Mouse (Mus musculus): Measurements from ENCODE around the gene Aatk.

The Aatk gene

DNA sequence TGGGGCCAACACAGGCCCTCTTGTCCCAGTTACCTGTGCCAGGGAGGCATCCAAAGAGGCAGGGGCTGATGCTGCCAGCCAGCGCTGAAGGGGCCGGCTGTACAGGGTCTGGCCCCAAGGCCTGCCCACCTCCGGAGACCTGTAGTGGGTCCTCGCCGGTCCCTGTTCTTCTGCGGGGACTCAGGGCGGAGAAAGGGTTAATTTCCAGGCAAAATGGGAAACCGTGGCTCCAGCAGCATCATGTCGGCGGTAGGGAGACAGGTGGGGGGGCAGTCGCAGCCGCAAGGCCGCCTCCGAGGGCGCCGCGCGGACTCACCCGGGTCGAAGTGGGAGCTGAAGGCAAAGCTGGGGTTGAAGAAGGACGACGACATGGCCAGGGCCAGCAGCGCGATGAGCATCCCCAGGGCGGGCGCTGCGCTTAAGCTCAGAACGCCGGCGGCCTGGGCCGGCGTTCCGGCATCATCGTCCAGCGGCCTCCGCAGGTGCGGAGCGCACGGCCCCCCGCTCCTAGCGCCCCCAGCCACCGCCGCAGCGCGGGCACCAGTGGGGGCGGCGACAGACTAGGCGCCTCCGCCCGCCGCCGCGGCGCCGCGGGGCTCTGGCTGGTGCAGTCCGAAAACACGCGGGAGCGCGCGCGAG lies at the start of gene Aatk:
Gene Aatk, minus strand, starts transcription at position 615 of the 639 bp plus-strand sequence.
- peak; percentile 60 for DNase-seq

DNA sequence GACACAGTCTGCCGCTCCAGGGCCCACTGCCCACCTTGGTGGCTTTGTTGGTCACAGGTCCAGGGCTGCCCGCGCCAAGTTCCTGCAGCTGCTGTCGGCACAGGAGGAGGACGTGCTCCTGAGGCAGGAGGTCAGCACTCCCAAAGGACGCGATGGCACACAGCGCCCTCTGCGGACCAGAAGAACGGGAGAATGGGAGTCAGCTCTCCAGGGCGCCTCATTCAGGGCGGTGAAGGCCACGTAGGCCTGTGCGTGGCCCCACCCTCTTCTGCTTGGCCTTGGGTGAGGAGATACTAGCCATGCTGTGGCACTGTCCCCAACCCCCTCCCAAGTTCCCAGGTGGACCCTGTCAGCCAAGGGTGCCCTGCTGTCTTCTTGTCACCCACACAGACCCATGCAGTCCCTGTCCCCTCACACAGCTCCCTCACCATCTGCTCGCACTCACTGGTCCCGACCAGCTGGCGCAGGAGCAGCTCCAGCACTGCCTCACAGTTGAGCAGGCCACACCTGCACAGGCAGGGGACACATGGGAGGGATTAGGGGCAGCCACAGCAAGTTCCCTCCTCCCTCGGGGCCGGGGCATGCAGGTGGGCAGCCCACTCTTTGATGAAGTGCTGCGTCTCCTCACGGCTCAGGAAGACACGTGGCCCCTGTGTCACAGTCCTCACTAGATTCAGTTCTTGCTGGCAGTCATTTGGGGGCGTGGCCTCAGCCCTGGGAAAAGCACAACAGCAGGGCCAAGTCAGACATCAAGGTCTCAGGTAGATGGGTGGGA lies 46.0 kb upstream of the Aatk start:
- DNase-seq = no peak

DNA sequence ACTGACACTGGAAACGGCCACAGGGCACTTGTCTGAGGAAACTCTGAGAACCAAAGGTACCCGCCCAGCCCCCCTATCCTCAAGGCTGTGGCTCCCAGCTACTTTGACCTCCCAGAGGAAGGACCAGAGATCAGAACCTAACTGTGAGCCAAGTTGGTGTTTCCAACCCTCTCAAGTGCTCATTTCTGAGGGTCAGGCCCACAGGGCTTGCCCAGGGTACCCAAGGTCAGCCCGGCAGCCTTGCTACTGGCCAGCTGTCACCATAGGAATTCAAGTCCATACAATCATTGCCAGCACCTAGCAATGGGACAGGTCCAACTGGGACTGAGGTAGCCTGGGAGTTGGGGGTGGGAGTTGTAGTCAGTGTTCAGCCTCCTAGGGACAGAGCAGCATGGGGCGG lies 43.7 kb upstream of the Aatk start:
- DNase-seq = no peak

GRCm38 (mm10) chr11:120086702-120087152 lies 39.8 kb upstream of the Aatk start, which contains the start of gene Cep131:
Gene Cep131, minus strand, starts transcription at chr11:120086827.
- peak; percentile 99 for DNase-seq

DNA sequence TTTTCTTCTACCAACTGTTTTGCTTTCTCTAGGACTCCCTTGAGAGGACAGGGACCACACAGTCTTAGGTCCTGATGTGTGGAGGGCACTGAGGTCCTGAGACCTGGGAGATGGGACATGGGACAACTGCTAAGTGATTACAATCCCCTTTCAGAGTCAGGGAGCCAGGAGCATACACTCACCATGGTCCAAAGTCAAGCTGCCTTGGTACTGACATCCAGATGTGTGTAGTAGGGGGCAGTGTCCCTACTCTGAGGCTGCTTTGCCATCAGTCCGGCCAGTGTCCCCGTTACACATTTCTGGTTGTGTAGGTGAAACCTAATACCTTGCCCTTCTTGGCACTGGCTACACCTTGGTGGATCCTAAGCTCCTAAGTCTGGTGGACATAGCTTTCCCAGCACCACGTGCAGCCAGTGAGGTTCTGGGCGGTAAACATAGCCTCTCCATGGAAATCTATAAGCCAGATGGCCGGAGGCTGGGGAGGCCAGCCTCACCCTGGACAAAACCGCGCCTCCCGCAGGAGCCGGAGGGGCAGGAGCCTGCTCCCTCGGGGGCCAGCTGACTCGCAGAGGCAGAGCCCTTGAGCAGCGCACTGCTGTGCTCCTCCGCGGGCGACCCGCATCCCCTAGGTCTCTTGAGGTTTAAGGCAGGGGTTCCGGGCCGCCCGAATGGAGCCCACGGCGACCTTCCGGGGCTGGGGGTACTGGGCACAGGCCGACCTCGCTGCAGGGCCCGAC lies 39.1 kb upstream of the Aatk start:
- DNase-seq = peak; percentile 64

DNA sequence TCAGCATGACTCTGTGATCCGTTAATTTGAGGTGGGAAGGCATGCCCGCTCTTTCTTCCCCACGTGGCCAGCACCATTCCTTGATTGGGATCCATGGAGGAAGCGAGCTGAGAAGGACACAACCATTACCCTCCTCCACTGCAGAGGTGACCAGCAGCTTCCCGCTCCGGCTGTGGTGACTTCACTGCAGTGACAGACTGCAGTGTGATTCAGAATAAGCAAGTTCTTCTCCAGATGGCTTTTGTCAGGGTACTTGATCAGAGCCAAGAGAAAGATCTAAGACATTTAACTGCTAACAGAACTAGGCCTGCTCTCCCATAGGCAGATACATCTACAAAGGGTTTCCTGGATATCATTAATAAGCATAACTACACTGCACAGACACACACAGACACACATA lies 33.3 kb upstream of the Aatk start:
- no peak for DNase-seq

GRCm38 (mm10) chr11:120076191-120076590 lies 29.2 kb upstream of the Aatk start:
- no peak for DNase-seq

DNA sequence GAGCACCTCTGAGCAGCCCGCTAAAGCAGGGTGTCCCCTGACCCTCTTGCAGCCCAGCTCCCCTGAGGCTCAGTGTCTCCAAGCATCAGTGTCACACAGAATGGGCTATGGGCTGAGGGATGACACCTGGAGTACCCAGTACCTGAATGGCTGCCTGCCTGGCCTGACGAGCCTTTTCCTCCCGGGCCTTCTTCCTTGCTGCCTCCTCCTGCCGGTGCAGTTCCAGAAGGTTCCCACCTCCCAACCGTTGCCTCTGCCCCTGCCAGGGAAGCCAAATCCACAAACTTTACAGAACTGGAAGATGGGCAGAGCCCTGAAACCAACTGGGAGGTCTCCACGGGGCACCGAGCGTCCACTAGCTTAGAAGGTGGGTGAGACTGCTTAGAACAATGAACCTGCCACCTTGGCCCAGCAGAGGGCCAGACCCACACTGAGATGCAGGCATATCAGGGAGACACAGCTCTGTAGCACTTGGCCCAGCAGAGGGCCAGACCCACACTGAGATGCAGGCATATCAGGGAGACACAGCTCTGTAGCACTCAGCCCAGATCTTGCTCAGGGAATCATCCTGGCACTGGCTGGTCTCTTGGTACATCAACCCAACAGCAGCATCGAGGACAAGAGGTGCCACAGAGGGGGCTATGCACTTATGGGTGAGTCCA lies 26.1 kb upstream of the Aatk start:
- no peak for DNase-seq

- no peak for DNase-seq
Measured at GRCm38 (mm10) chr11:120071731-120072320, 24.9 kb upstream of the Aatk start.

- peak; percentile 42 for DNase-seq
Measured at GRCm38 (mm10) chr11:120071065-120071464, 24.1 kb upstream of the Aatk start.

- DNase-seq = no peak
Measured at GRCm38 (mm10) chr11:120070286-120070930, 23.4 kb upstream of the Aatk start.

DNA sequence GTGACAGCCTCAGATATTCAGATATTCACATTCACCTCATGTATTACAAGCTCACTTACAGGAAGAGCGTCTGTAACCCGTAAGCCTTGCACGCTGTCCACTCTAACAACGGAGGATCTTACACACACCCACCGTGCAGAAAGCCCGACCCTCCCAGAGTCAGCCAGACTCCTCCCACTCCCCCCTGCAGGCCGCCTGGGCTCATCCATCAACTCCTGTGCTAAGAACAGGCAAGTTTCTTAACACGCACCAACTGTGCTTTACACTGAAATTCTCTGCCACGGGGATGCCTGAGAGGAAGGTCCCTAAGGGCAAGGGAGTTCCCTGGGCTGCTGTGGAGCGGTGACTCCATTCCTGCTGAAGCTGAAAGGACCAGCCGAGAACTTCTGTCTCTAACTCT lies 22.3 kb upstream of the Aatk start:
- no peak for DNase-seq

DNA sequence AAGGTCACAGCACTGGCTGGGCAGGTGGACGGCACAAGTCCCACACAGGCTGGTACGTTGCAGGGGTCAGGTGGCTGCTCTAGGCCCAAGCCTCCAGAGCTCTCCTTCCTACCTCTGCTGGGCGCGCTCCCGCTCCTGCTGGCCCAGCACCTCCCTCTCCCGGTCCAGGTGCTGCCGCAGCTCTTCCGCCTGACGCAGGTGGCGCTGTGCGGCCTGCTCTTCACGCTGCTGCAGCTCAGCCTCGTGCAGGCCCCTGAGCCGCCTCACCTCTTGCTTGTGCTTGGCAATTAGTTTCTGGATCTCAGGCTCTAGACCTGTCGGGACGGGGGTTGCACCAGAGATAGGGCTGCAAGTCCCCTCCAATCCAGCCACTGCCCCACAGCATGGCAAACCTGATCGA lies 20.9 kb upstream of the Aatk start:
- DNase-seq = no peak

GRCm38 (mm10) chr11:120065291-120065690 lies 18.3 kb upstream of the Aatk start:
- DNase-seq = peak; percentile 65

- no peak for DNase-seq
Measured at GRCm38 (mm10) chr11:120064668-120065040, 17.7 kb upstream of the Aatk start.

DNA sequence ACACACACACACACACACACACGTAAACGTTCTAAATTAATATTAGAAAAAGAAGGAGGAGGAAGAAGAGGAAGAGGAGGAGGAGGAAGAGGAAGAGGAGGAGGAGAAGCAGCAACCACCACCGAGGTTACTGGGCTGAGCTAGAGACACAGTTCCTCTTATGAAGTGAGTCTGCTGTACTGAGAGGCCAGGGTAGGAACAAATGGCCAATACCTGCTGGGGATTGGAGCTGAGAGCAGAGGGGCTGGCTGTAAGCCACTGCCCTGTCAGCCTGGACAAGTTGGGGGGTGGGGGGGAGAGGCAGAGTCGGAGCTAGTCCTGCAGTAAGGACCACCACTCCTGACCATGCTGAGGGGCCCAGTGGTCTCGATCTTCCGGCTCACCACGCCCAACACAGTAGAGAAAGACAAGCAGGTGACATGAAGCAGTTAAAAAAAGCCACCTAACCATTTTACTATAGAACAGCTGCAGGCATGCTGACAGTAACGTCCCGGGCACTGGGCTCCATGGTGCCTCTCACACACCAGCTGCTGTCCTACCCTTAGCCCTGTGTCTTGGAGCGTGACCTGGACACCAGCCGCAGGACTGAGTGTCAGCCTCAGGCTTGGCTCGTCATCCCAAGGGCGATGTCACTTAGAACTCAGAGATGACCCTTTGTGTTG lies 17.2 kb upstream of the Aatk start:
- no peak for DNase-seq

- no peak for DNase-seq
Measured at GRCm38 (mm10) chr11:120063326-120063725, 16.4 kb upstream of the Aatk start.

GRCm38 (mm10) chr11:120060634-120061033 lies 13.7 kb upstream of the Aatk start:
- DNase-seq = no peak

DNA sequence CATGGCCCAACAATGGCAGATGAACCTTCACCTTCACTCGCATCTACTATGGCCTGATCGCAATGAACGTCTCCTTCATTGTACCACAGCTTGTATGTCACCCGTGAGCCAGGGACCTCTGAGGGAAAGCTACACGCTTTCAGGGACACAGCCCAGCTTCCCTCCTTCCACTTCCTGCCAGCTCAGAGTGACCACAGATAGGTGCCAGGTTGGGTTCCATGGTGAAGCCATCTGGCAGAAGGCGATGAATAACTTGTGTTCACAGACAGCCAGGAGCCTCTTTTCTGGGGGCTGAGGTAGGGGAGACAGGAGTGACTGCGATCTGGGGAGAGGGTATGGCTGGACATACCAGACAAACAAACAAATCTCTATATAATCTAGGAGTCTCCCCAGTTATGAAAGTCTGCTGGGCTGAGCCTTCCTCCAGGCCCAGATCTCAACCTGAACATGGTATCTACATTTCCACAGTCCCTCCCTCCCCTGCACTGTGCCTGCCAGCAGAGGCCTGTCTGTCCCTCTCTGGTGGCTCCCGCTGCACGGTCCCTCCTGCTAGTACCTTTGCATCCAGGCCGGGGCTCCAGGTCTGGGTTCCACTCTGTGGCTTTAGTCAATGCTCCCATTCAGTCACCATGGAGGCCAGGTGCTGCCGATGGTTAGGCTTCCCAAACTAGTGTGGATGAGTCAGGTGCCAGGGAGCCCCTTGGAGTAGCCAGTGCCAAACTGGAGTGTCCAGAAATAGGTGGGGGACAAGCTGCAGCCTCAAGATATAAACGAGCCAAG lies 9.2 kb upstream of the Aatk start:
- no peak for DNase-seq

- no peak for DNase-seq
Measured at GRCm38 (mm10) chr11:120053846-120054245, 6.9 kb upstream of the Aatk start.

- DNase-seq = no peak
Measured at GRCm38 (mm10) chr11:120052274-120052673, 5.3 kb upstream of the Aatk start.

Data from retina, postnatal 1 day (tissue).